Mouse (Mus musculus): ENCODE measurements around the gene Il18r1. TPM values are rescaled to one million over a fixed set of nuclear protein-coding genes. Genes with fewer than 3 reads are reported as not detected.

Il18r1 gene
- polyA plus RNA-seq, 1 experiment = 9.2 TPM

DNA sequence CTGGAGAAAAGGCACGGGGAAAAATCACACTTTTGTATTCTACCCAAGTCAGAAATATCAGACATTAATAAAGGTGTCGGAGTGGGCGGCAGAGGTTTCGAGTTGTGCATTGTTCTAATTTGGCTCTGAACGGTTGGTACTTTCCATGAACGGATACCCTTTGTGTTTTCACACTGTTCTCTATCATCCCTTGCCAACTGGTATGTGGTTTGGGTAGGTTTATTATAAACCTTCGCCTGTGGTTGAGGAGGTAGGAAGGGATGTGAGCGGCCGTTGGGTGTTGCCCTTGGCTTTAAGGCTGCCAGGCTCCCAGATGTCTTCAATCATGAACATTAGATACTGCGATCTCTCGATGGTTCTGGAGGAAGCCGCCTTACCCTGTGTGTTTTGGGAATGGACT is 4.5 kb downstream of the Il18r1 start:
- Histone ChIP-seq H3K27ac (ENCODE audit: control insufficient read depth, insufficient read depth, low read depth, low read length, poor library complexity) (no peak overlapping the region), H3K4me3 (replicated peaks; ENCODE audit: control insufficient read depth, low read depth, low read length) (no peak overlapping the region), H3K4me1 (ENCODE audit: control insufficient read depth, insufficient read depth, low read length) (peaks cover 1% of the 10 kb centered on the region; the same call in 1 of the 2 replicates)
- TF ChIP-seq POLR2A (IDR thresholded peaks at IDR 0.05; ENCODE audit: borderline replicate concordance, control insufficient read depth, low read depth, low read length) (no peak), CTCF (IDR thresholded peaks at IDR 0.05; ENCODE audit: control insufficient read depth, insufficient read depth, low read length) (no peak)
- 10% methylated on average over 12 of the region's 12 CpGs for WGBS

DNA sequence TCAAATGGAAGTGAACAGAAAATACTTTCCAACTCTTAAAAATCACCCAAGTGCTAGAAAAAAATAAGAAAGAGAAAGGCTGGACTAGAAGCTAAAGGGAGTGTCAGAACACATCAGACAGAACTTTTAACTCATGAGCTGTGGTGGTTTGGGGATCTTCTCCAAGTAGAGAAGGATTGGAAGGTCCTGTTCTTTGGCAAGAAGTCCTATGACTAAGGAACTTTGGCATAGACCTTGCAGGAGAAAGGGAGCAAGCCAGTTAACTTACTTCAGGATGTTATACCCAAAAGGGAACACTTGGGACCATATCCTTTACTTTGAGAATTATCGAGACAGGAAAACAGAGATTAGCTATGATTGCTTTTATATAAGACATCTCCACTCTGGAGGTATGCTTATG is 7.0 kb downstream of the Il18r1 start:
- no peak overlapping the region for H3K4me3 ChIP-seq (replicated peaks; ENCODE audit: control insufficient read depth, low read depth, low read length)
- no peak overlapping the region for H3K27ac ChIP-seq (ENCODE audit: control insufficient read depth, insufficient read depth, low read depth, low read length, poor library complexity)
- TF ChIP-seq POLR2A (IDR thresholded peaks at IDR 0.05; ENCODE audit: borderline replicate concordance, control insufficient read depth, low read depth, low read length) (no peak), CTCF (IDR thresholded peaks at IDR 0.05; ENCODE audit: control insufficient read depth, insufficient read depth, low read length) (no peak)
- peaks cover 1% of the 10 kb centered on the region; the same call in 1 of the 2 replicates for H3K4me1 ChIP-seq (ENCODE audit: control insufficient read depth, insufficient read depth, low read length)
- WGBS = 72% methylated on average over 1 of the region's 1 CpGs

DNA sequence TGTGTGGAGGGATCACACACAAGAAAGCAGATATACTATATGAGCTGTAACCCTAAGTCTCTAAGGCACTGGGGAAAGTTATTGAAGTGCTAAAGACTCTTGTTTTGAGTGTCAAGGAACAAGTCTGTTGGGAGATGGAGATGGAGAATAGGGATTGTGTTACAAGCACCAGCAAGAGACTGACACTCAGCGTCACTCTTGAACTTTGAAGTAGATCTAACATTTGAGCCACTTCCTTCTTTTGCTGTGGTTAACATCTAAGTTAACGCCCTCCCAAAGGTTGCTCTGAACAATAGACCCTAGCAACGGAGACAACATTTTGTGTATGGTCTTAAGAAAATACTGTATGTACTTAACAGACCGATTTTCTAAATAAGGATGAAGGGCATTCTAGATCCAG is 8.3 kb downstream of the Il18r1 start:
- no peak for TF ChIP-seq CTCF (IDR thresholded peaks at IDR 0.05; ENCODE audit: control insufficient read depth, insufficient read depth, low read length)
- TF ChIP-seq POLR2A (IDR thresholded peaks at IDR 0.05; ENCODE audit: borderline replicate concordance, control insufficient read depth, low read depth, low read length) = no peak

DNA sequence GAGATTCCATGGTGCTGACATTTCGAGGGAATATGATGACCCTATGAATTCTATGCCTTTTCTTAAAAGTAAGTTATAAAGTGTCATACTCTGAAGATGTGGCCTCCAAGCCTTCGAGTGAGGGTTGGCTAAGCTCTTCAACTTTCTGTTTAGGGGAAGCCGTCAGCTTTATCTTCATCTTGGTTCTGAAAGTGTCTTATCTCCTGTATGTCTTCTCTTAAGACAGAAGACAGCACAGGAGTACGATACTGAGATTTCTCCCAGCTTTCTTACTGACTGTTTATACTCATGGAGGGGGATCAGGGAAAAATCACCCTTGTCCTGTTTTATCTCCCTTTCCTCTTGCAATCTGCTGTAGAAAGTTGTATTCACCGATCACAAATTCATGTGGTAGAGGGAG is 9.0 kb downstream of the Il18r1 start:
- H3K4me3 ChIP-seq (replicated peaks; ENCODE audit: control insufficient read depth, low read depth, low read length) = no peak overlapping the region
- no peak overlapping the region for H3K27ac ChIP-seq (ENCODE audit: control insufficient read depth, insufficient read depth, low read depth, low read length, poor library complexity)
- WGBS = 65% methylated on average over 5 of the region's 5 CpGs
- no peak for TF ChIP-seq POLR2A (IDR thresholded peaks at IDR 0.05; ENCODE audit: borderline replicate concordance, control insufficient read depth, low read depth, low read length)
- TF ChIP-seq CTCF (IDR thresholded peaks at IDR 0.05; ENCODE audit: control insufficient read depth, insufficient read depth, low read length) = no peak
- H3K4me1 ChIP-seq (ENCODE audit: control insufficient read depth, insufficient read depth, low read length) = peaks cover 1% of the 10 kb centered on the region; the same call in 1 of the 2 replicates

More for the DNA sequence above, 8.3 kb downstream of the Il18r1 start:
- peaks cover 1% of the 10 kb centered on the region; the same call in 1 of the 2 replicates for H3K4me1 ChIP-seq (ENCODE audit: control insufficient read depth, insufficient read depth, low read length)
- H3K27ac ChIP-seq (ENCODE audit: control insufficient read depth, insufficient read depth, low read depth, low read length, poor library complexity) = no peak overlapping the region
- H3K4me3 ChIP-seq (replicated peaks; ENCODE audit: control insufficient read depth, low read depth, low read length) = no peak overlapping the region
- 20% methylated on average over 4 of the region's 4 CpGs for WGBS

DNA sequence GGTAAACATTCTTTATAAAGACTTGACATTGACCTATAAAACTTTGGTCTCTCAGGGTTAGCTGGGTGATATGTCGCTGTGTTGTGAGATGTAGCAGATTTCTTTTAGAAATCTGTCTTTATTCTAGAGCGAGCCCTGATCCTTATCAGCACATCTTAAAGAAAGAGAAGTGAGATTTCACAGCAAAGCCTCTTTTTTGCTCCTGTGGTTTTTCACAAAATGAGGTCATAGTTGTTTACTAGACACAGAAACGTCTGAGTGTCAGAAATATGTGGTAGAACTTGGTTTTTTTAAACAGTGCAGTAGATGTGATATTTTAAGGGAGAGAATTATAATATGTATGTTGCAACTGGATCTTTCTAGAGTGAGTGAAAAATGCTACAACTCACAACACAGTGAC is 10.3 kb downstream of the Il18r1 start:
- Histone ChIP-seq H3K4me3 (replicated peaks; ENCODE audit: control insufficient read depth, low read depth, low read length) (no peak overlapping the region), H3K4me1 (ENCODE audit: control insufficient read depth, insufficient read depth, low read length) (no peaks in the 10 kb centered on the region; the same call in 1 of the 2 replicates), H3K27ac (ENCODE audit: control insufficient read depth, insufficient read depth, low read depth, low read length, poor library complexity) (no peak overlapping the region)
- 2% methylated on average over 3 of the region's 3 CpGs for WGBS
- no peak for TF ChIP-seq CTCF (IDR thresholded peaks at IDR 0.05; ENCODE audit: control insufficient read depth, insufficient read depth, low read length)
- TF ChIP-seq POLR2A (IDR thresholded peaks at IDR 0.05; ENCODE audit: borderline replicate concordance, control insufficient read depth, low read depth, low read length) = no peak

DNA sequence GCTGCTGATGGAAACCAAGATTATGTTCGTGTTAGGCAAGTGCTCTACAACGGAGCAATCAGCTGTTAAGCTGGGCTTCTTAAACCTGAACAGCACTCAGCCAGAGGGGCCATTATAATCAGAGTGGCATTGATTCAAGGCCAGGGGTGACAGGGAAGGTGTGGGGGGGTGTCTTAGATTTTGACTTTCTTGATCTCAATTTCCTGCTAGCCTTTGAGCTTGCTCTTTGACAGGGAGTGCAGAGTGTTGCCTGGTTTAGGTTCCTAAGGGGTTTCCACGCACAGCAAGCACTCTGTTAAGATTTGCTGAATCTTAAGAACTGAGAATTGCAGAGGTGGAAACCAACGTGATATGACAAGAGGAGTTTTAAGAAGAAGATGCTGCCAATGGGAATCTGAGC is 11.4 kb downstream of the Il18r1 start:
- TF ChIP-seq CTCF (IDR thresholded peaks at IDR 0.05; ENCODE audit: control insufficient read depth, insufficient read depth, low read length) (no peak), POLR2A (IDR thresholded peaks at IDR 0.05; ENCODE audit: borderline replicate concordance, control insufficient read depth, low read depth, low read length) (no peak)
- WGBS = 39% methylated on average over 4 of the region's 4 CpGs
- Histone ChIP-seq H3K4me1 (ENCODE audit: control insufficient read depth, insufficient read depth, low read length) (no peaks in the 10 kb centered on the region; the same call in 1 of the 2 replicates), H3K4me3 (replicated peaks; ENCODE audit: control insufficient read depth, low read depth, low read length) (no peak overlapping the region), H3K27ac (ENCODE audit: control insufficient read depth, insufficient read depth, low read depth, low read length, poor library complexity) (no peak overlapping the region)

DNA sequence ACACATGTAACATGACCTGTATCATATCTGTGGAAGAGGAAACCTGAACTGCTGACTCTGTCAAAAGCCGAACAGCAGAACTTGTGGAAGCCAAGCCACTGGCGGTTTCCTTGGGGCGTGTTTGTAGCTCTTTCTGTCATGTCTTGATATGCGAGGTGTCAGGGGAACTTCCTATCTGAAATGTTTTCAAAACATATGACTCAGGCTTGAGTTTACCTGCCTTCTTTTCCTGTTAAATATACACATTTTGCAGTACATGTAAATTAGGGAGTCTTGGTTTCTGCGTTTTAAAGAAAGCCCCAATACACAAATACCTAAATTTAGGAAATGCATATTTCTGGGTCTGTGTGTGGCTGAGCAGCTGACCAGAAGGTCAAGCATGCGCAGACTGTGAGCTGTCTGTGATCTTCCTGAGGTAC is 14.2 kb downstream of the Il18r1 start:
- Histone ChIP-seq H3K27ac (ENCODE audit: control insufficient read depth, insufficient read depth, low read depth, low read length, poor library complexity) (no peak overlapping the region), H3K4me3 (replicated peaks; ENCODE audit: control insufficient read depth, low read depth, low read length) (no peak overlapping the region), H3K4me1 (ENCODE audit: control insufficient read depth, insufficient read depth, low read length) (no peaks in the 10 kb centered on the region; the same call in 1 of the 2 replicates)
- no peak for TF ChIP-seq POLR2A (IDR thresholded peaks at IDR 0.05; ENCODE audit: borderline replicate concordance, control insufficient read depth, low read depth, low read length)
- TF ChIP-seq CTCF (IDR thresholded peaks at IDR 0.05; ENCODE audit: control insufficient read depth, insufficient read depth, low read length) = no peak
- WGBS = 6% methylated on average over 6 of the region's 6 CpGs

DNA sequence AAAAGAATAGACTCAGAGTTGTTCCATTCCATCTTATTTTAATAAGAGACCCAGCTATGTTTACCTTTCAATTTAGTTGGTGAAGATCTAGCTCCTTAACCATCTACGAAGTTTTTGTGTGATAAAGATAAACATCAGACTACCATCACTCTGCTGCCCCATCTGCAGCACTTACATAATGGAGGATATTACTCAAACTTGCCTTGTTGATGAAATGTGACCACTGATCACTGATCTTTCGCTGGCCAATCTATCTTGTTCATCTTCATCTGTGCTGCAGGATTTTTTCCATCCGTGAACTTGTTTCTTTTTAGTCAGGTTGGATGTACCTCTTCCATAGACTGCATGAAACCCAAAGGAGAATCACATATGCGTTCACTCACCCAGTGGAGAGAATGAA is 29.2 kb downstream of the Il18r1 start:
- TF ChIP-seq CTCF (IDR thresholded peaks at IDR 0.05; ENCODE audit: control insufficient read depth, insufficient read depth, low read length) = no peak
- no peak for TF ChIP-seq POLR2A (IDR thresholded peaks at IDR 0.05; ENCODE audit: borderline replicate concordance, control insufficient read depth, low read depth, low read length)
- 53% methylated on average over 4 of the region's 4 CpGs for WGBS
- no peak overlapping the region for H3K4me3 ChIP-seq (replicated peaks; ENCODE audit: control insufficient read depth, low read depth, low read length)
- H3K27ac ChIP-seq (ENCODE audit: control insufficient read depth, insufficient read depth, low read depth, low read length, poor library complexity) = no peak overlapping the region
- H3K4me1 ChIP-seq (ENCODE audit: control insufficient read depth, insufficient read depth, low read length) = peaks cover 3% of the 10 kb centered on the region

DNA sequence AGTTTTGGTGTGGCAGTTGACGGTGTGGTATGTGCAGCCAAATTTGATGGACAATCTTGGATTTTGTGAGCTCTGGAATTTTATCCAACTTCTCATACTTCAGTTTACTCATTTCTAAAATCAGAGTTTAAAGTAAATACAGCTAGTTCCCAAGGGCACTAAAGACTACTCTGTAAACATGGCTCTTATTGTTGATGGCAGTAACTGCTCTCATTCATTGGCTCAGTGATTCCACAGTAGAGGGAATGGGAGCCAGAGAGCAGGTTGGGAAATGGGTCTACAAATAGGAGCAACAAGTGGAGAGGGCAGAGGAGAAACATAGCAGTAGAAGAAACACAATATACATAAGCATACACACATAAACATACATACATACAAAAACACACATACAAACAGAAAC is 34.4 kb downstream of the Il18r1 start:
- Histone ChIP-seq H3K27ac (ENCODE audit: control insufficient read depth, insufficient read depth, low read depth, low read length, poor library complexity) (no peak overlapping the region), H3K4me1 (ENCODE audit: control insufficient read depth, insufficient read depth, low read length) (peaks cover 2% of the 10 kb centered on the region; the same call in 1 of the 2 replicates), H3K4me3 (replicated peaks; ENCODE audit: control insufficient read depth, low read depth, low read length) (no peak overlapping the region)
- 88% methylated on average over 1 of the region's 1 CpGs for WGBS
- no peak for TF ChIP-seq POLR2A (IDR thresholded peaks at IDR 0.05; ENCODE audit: borderline replicate concordance, control insufficient read depth, low read depth, low read length)
- TF ChIP-seq CTCF (IDR thresholded peaks at IDR 0.05; ENCODE audit: control insufficient read depth, insufficient read depth, low read length) = no peak

Data from bone marrow, adult 2 months (tissue).